Mouse (Mus musculus): Measurements from ENCODE around the gene Znhit1.

DNA sequence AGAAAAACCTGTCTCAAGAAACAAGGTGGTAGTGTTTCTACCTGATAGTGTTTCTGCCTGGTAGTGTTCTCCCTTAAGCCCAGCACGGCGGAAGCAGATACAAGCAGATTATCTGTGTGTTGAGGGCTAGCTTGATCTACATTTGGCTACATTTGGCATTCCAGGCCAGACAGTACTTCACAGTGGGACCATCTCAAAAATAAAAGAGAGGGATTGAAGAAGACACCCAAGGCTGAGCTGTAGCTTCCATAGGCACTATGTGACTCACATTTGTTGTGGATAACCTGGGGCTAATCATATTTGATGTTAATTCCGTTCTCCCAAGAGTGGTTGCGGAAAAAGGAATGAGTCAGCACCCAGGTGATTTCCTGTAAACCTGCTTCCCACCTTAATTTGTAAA lies 35.7 kb downstream of the Znhit1 start:
- TF ChIP-seq POLR2A (IDR thresholded peaks at IDR 0.05; ENCODE audit: control insufficient read depth, low read depth, low read length), result no peak
- no peak for TF ChIP-seq CTCF (IDR thresholded peaks at IDR 0.05; ENCODE audit: control insufficient read depth, insufficient read depth, insufficient replicate concordance, low read depth, low read length)

Measured in testis, adult 2 months (tissue).